Mouse (Mus musculus) neural tube, embryonic 10.5 days (tissue): ENCODE measurements around the gene Mrpl9.

Experiments used
- DNase-seq: peaks from one replicate; pipeline ENCODE4 v3.0.0-alpha.2; 2017; ENCODE audit warnings: low spot score; ENCODE audit errors: extremely low spot score

Gene Mrpl9

DNA sequence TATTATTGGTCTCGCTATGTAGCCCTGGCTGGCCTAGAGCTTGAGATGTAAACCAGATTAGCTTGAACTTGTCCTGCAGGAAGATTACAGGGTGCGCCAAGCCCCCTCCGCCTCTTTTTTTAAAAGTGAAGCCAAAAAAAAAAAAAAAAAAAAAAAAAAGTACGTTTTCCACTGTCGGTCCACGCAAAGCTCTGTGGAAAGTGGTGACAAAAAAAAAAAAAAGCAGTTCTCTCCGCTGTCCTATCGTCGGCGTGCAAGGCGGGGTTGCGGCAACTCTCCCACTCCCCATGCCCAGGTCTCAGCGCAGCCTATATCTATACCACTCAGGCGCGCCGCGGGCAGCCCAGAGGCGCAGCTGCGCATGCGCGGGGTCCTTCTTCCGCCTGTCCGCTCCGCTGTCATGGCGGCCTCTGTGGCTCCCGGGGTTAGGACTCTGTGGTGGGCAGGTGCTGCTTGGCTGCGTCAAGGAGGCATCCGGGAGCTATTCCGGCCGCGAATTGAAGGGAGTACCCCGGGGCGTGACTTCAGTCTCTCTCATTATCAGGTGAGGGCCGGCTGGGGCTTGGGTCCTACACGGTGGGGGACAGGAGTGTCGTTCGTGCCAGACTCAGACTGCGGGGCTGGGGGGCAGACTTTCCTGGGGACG is at the start of gene Mrpl9:
Mrpl9 (plus strand) TSS at position 368 of the 646 bp plus-strand sequence.
- peak; percentile 97 for DNase-seq

DNA sequence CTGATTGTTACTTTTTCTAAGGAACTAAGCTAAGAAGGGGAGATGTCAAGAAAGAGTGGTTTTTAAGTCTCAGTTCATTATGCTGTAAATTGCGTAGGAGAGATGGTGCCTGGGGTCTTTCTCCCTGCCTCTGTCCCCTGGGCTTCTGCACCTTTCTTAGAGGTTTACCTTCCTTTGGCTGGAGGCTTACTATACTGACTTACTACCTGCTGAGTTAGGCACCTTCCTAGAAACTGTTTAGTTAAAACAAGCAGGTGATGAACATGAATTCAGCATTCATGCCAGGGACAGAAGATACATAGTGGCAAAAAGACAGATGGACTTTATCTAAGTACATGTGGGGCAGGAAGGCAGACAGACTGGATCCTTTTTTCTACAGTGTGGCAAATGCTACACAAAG is 46.8 kb upstream of the Mrpl9 start:
- DNase-seq: no peak

DNA sequence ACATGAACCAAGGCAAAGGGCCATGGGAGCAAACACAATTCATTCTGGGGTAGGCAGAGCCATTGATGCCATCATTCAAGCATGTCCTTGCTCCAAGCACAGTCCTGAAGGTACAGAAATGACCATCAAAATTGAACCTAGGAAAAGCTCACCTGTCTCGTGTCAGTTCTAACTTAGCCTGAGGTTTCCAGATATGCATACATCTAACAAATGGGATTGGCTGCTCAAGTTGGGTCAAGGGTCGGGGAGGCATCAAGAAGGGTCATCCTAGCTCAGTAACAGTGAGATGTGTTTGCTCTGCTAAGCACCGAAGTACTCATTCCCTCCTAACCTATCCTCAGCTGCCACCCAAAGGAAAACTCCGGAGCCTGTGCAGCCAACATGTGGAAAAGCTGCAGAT is 46.3 kb upstream of the Mrpl9 start:
- DNase-seq: no peak

DNA sequence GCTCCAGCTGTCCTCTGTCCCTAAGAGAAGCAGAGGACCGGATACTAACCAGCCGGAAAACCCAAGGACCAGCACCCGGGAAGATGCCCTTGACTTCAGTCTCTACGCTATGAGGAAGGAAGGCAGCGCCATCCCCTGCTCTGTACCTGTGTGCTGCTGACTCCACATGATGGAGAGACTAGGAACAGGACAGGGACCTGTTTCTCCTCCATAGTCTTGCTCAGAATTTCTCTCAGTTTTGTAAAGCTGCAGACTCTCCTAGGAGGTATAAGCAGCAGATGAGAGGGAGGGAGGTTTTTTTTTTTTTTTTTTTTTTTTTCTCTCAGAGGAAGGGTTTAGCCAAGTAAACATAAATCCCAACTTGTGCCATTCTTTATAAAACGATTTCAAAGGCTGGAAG is 44.9 kb upstream of the Mrpl9 start, which contains the start of gene Lingo4:
Lingo4 (plus strand) TSS at position 301 of the 400 bp plus-strand sequence.
- no peak for DNase-seq

DNA sequence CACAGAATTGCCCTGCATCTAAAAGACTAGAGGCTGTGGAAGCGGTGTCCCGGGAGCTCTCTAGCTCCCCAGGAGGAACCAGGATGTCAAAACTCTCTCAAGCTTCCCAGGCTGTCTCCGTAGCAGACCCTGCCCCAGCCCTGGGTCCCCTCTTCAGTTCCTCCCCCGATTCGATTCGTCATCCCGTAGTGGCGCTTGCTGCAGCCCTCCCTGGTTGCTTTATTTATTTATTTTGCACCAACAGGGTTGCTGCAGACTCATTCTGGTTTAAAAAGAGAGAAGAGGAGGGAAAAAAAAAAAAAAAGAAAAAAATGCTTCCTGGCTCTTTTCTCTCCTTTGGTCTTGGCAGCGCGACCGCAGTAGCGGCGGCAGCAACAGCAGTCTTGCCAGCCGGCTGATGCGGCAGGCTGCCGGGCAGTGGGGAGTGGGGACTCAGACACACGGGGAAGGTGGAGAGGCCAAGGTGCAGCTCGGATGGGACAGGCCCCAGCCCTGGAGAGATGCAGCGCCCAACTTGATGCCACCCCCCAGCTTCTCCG is 44.1 kb upstream of the Mrpl9 start:
- DNase-seq: peak; percentile 55

DNA sequence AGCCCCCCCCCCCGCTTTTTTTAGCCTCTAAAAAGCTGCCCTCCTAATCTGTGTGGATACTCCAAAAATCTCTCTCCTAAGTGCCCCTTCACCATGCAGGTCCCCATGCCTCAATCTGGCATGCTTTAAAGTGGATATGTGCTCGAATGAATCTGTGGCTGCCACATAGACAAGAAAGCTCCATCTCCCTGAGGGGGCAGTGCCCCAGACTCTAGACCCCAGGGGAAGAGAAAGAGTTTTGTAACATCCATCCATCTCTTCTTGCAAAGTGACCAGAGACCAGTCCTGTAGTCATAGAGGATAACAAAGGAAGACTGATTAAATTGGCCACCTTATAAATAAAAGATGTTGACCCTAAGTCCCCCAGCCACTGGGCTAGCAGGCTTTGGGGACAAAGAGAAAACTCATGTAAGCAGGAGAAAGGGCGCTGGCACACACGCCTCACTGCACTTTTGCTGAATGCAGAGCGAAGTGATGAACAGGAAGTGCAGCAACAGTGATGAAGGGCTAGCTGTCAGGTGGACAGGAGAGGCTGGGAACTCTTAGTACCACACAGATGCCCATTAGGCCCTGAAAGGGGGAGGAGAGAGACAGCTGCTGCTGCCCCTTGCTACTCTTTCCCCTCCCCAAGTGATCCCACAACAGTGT is 43.3 kb upstream of the Mrpl9 start:
- DNase-seq: peak; percentile 33

DNA sequence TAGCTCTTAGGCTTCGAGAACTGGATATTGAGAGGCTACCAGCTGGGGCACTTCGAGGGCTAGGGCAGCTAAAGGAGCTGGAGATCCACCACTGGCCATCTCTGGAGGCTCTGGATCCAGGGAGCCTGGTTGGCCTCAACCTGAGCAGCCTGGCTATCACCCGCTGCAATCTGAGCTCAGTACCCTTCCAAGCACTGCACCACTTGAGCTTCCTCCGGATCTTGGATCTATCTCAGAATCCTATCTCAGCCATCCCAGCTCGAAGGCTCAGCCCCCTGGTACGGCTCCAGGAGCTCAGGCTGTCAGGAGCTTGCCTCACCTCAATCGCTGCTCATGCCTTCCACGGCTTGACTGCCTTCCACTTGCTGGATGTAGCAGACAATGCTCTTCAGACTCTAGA is 40.7 kb upstream of the Mrpl9 start:
- DNase-seq: no peak

DNA sequence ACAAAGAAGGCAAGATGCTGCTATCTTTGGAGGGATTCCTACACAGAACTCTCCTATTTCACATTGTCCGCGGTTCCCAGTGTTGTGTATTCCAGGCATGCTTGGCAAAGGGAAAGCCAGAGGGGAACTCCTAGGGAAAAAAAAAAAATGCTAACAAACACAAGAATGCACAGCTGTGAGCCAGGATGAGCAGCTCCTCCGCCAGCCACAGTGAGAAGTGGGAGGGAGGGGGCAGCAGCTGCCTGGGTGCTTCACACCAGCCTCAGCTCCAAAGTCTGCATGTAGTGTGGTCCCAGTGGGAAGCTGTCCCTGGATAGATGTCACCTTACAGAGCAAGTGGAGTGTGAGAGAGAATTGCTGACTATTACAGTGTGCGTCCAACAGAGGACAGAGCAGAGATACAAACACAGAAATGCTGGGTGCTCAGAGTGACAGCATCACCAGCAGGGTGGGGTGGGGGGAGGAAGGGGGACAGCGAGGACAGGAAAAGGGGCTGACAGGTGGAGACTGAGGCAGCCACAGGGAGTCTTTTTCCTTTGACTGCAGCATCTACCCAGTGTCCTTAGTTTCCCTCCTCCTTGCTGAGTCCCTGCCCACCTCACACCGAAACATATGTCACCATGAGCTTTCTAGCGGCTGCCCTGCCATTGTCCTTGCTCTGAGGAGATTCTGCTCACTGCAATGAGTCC is 38.6 kb upstream of the Mrpl9 start:
- no peak for DNase-seq

DNA sequence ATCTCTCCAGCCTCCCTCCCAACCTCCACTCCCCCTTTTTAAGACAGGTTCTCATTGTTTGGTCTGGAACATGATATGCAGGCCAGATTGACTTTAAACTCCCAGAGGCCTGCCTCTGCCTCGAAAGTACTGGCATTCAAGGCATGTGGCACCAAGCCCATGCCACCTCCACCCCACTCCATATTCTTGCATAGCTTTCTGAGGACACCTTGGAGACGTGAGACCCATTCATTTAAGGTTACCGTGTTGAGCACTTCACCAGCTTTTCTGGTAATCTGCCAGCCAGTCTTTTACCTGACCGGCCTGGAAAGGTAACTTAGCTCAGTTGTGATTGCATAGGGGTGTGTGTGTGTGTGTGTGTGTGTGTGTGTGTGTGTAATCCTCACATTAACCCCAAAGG is 37.6 kb upstream of the Mrpl9 start:
- DNase-seq: no peak

DNA sequence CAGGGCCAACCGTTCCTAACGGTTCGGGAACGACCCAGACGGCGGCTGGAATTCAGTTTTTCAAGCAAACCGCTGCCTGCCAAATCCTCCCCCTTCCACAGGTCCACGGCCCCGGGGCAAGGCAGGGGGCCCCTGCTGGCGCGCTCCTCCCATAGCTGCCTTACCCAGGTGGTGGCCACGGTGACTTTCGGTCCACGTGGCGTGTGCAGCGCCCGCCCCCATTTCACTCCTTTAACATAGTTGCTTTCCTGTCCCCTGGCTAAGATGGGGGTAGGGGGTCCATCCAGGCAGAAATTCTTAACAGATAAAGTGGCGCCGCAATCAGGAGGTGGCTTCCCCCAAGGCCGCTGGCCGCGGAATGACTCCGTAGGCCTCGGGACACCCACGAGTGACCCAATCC is 30.6 kb upstream of the Mrpl9 start:
- no peak for DNase-seq

DNA sequence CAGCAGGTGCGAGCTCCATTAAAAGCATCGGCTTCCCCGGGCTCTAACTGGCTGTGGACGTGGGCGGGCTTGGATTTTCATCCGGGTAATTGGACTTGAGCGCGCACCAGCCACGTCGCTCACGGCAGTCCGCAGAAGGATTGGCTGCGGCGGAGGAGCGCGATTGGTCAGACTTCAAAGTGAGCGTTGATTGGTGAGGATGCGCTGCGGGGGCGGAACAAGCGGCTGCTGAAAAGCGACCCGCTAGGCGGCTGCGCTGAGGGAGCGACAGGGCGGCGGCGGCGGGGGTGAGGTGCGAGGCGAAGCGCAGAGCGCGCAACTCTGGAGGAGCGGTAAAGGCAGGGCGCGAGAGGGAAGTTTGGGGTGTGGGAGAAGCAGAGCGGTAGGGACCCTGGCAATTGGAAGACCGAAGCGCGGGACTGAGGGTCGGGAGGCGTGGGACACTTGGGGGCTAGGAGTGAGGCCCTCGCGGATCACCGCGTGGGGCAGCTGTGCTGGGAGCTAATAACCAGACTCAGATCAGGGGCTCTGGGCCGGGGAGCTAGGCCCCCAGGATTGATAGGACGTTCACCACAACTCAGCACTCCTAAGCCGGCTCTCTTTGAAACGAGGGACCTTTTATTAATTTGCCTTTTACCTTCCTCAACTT is 30.0 kb upstream of the Mrpl9 start, which contains the start of gene Tdrkh:
Tdrkh (plus strand) TSS at position 243 of the 649 bp plus-strand sequence.
- peak; percentile 93 for DNase-seq

DNA sequence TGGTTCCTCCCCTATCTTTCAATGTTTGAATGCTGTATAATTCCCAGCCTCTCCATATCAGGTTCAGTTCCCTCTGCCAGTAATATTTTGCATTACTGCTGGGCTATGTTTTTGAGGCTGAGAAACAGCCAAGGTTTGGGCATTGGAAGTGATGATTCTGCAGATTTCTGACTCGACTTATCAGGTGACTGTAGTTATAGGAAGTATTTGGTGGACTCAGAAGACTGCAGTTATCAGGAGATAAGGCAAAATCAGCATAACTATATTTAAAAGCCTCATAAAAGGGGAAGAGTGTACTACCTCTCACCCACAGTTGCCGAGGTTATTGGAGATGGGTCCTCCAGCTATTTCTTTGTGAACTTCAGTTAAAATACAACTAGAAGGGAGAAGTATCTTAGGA is 12.1 kb upstream of the Mrpl9 start:
- no peak for DNase-seq

DNA sequence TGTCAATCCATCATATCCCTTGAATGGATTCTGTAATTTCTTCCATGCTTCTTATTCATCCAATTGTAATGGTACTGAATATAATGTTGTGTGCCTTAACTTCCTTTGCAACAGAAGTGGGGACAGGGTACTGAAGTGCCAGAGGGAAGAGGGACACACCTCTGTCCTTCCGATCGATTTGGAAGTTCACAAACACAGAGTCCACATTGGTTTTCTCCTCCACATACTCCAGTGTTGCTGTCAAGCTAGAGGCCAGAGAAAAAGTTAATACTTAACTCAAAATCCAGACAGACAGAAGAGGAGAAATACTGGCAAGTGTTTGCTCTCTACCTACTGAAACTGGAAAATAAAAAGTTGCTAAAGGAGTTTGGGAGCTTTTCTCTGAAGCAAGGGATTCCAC is 8.8 kb upstream of the Mrpl9 start:
- DNase-seq: no peak

DNA sequence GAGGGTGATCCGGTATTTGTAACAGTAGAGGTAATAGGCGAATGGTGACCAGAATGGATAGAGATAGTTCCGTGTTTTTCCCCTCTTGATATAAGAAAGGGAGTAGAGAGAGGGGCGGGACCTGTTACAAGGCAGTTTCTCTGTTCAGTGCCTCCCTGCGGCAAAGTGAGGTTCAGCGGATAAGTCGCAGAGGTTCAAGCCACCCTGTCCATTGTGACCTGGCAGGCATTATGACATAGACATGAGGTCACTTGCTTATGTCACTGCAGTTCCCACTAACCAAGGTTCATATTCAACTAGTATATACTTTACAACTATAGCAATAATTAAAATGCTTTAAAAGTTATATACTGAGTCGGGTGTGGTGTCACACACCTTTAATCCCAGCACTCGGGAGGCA is 6.7 kb upstream of the Mrpl9 start:
- DNase-seq: no peak

DNA sequence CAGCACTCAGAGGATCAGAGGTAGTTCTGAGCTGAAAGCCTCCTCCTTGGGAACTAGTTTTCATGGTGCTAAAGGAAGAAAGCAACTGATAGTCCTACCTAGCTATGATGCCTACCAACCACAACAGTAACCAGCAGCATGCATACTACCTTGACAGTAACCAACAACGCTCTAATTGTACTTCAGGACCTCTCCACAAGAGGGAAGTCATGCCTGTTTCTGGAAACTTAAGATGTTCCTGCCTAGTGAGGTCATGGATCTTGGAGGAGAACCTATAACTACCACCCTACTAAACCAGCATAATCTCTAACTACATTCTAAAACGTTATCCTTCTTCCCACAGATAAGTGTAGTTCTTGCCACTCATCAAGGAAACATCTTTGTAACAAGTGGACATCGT is 1.9 kb upstream of the Mrpl9 start:
- DNase-seq: no peak

DNA sequence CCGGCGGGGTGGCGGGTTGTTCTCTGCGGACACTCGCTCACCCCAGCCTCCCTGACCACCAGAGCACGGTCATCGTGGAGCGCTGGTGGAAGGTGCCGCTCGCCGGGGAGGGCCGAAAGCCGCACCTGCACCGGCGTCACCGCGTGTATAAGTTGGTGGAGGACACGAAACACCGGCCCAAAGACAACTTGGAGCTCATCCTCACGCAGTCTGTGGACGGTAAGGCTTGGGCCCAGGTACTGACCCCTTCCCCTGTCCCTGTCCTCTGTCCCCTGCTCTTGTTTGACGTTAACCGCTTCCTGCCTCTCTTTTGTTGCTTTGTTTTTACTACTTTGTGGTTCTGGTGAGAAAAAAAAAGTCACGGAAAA is 463 bp downstream of the Mrpl9 start, which contains the start of gene Oaz3:
Oaz3 (minus strand) TSS at position 319 of the 368 bp plus-strand sequence.
- DNase-seq: no peak

DNA sequence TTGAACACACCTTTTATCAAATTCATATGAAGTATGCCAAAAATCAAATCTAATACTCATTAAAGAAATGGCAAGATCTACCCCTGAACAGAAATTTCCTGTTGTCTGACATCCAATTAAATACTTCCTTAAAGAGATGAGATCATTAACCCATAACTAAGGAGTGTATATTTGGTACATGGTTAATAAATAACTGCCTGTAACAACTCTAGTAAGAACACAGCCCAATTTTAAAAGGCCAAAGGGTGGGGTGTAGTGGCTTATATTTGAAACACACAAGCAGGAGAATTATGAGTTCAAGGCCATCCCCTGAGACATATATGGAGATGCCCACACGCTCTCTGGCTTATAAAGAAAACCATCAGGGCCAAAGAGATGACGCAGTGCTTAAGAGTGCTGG is 6.3 kb downstream of the Mrpl9 start:
- no peak for DNase-seq

DNA sequence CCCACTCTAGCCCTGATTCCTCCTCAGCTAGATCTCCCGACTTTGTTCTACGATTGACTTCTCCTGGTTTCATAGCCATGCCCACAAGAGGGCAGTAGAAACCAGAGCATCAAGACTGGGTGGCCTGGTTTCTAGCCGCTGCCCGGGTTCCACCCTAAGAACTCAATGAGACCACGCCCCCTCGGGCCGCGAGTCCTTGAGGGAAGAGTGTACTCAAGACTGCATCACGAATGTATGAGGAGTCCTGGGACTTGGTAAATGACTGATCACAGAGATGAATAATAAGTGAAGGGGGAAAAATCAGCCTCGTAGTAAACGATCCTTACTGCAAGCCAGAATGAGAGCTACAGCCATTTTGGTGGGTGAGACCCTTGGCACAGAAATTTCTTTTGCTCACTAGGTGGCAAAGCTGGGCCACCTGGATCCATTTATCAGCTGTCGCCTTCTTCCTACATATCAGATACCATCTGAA is 13.4 kb downstream of the Mrpl9 start:
- DNase-seq: peak; percentile 86

DNA sequence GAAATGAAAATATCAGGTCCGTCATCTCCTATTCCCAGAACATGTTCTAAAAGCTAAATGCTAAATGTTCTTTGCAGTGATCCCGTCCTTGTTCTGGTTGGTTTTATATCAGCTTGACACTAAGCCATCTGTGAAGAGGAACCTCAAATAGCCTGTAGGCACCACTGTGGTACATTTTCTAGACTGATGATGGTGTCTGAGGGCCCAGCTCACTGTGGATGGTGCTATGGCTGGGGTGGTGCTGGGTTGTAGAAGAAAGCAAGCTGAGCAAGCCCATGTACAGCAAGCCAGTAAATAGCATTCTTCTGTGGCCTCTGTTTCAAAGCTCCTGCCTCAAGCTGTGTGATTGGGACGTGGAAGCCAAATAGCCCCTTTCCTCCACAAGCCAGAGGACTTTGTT is 13.9 kb downstream of the Mrpl9 start:
- no peak for DNase-seq

DNA sequence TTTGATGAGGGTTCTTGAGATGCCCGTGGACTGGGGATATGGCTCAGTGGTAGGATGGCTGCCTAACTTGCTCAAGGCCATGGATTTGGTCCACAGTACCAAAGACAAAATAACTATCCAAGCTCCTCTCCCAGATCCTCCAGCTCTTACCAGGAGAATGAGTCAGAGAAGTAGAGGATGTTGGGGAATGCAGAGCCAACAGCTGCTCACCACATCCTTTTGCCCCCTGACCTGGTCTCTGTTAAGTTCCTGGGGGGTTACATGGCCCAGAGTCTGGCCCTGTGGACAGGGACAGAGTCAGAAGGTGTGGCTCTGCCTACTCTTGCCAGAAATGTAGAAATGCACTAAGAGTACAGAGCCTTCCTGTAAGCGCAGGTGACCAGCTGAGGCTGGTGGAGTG is 16.7 kb downstream of the Mrpl9 start:
- no peak for DNase-seq

DNA sequence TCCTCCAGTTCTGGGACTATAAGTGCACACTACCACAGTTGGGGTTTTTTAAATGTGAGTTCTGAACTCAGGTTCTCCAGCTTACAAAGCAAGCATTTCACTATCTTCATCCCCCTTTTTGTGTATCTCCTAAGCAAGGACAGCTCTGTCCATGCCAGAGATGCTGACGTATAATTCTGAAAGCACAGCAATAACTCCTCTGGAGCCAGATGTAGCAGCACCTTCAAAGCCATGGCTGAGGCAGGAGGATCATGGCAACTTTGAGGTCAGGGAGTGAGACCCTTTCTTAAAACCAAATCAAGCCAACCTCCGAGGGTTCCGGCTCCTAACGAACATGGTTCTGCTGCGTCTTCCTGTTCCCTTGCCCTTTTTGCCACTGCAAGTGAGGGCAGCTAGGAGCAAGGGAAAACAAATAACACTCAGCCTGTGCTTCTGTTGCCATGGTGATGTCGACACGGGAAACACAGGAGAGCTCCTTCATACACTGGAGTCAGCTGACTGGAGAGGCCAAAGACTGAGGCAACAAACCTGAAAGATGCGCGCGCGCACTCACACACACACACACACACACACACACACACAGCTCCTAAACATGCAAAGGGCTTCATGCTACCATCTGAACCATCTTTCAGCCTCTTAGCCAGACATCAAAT is 20.9 kb downstream of the Mrpl9 start:
- no peak for DNase-seq
